Mouse (Mus musculus): ENCODE results near the gene Pla2g4a. TPM values are rescaled to one million over a fixed set of nuclear protein-coding genes. Genes with fewer than 3 reads are reported as not detected.

The Pla2g4a gene
- total and polyA plus RNA-seq, 2 experiments: 0.15 to 2.5 TPM

GRCm38 (mm10) chr1:149922219-149922618 lies 38.9 kb downstream of the Pla2g4a start:
- no peaks in the 10 kb centered on the region for H3K36me3 ChIP-seq (ENCODE audit: control insufficient read depth, insufficient read depth, low read length)
- 24% methylated on average over 1 of the region's 1 CpGs for WGBS
- TF ChIP-seq POLR2A (IDR thresholded peaks at IDR 0.05; ENCODE audit: extremely low read depth, insufficient read depth, low read length) (no peak), CTCF (IDR thresholded peaks at IDR 0.05; ENCODE audit: low read depth, low read length) (no peak)
- no peak overlapping the region for H3K27ac ChIP-seq (replicated peaks; ENCODE audit: insufficient read depth, low read depth, low read length)
- H3K4me1 ChIP-seq (ENCODE audit: control insufficient read depth, insufficient read depth, low read length): no peaks in the 10 kb centered on the region
- no peak for DNase-seq (ENCODE audit: extremely low read depth, low read depth, low spot score)
- H3K79me2 ChIP-seq (ENCODE audit: control insufficient read depth, insufficient read depth, low read length): no peaks in the 10 kb centered on the region
- H3K27me3 ChIP-seq (ENCODE audit: control insufficient read depth, insufficient read depth, low read length): no peaks in the 10 kb centered on the region
- no peak overlapping the region for H3K9ac ChIP-seq (ENCODE audit: low read depth, low read length)
- H3K4me3 ChIP-seq (ENCODE audit: insufficient read depth, low read depth, low read length): no peak overlapping the region

- no peak for DNase-seq (ENCODE audit: extremely low read depth, low read depth, low spot score)
- Histone ChIP-seq H3K27ac (replicated peaks; ENCODE audit: insufficient read depth, low read depth, low read length) (no peak overlapping the region), H3K79me2 (ENCODE audit: control insufficient read depth, insufficient read depth, low read length) (no peaks in the 10 kb centered on the region), H3K9ac (ENCODE audit: low read depth, low read length) (no peak overlapping the region), H3K27me3 (ENCODE audit: control insufficient read depth, insufficient read depth, low read length) (no peaks in the 10 kb centered on the region), H3K4me3 (ENCODE audit: insufficient read depth, low read depth, low read length) (no peak overlapping the region), H3K36me3 (ENCODE audit: control insufficient read depth, insufficient read depth, low read length) (no peaks in the 10 kb centered on the region), H3K4me1 (ENCODE audit: control insufficient read depth, insufficient read depth, low read length) (no peaks in the 10 kb centered on the region)
- TF ChIP-seq POLR2A (IDR thresholded peaks at IDR 0.05; ENCODE audit: extremely low read depth, insufficient read depth, low read length) (no peak), CTCF (IDR thresholded peaks at IDR 0.05; ENCODE audit: low read depth, low read length) (no peak)
- 76% methylated on average over 5 of the region's 5 CpGs for WGBS
These were observed 39.8 kb downstream of the Pla2g4a start for GRCm38 (mm10) chr1:149921325-149921724.

GRCm38 (mm10) chr1:149919301-149919700 lies 41.8 kb downstream of the Pla2g4a start:
- Histone ChIP-seq H3K36me3 (ENCODE audit: control insufficient read depth, insufficient read depth, low read length) (no peaks in the 10 kb centered on the region), H3K27ac (replicated peaks; ENCODE audit: insufficient read depth, low read depth, low read length) (no peak overlapping the region), H3K79me2 (ENCODE audit: control insufficient read depth, insufficient read depth, low read length) (no peaks in the 10 kb centered on the region), H3K4me1 (ENCODE audit: control insufficient read depth, insufficient read depth, low read length) (no peaks in the 10 kb centered on the region), H3K4me3 (ENCODE audit: insufficient read depth, low read depth, low read length) (no peak overlapping the region), H3K9ac (ENCODE audit: low read depth, low read length) (no peak overlapping the region), H3K27me3 (ENCODE audit: control insufficient read depth, insufficient read depth, low read length) (no peaks in the 10 kb centered on the region)
- no peak for DNase-seq (ENCODE audit: extremely low read depth, low read depth, low spot score)
- no peak for TF ChIP-seq POLR2A (IDR thresholded peaks at IDR 0.05; ENCODE audit: extremely low read depth, insufficient read depth, low read length)
- TF ChIP-seq CTCF (IDR thresholded peaks at IDR 0.05; ENCODE audit: low read depth, low read length): no peak
- WGBS: 81% methylated on average over 7 of the region's 7 CpGs

GRCm38 (mm10) chr1:149912984-149913383 lies 48.1 kb downstream of the Pla2g4a start:
- TF ChIP-seq POLR2A (IDR thresholded peaks at IDR 0.05; ENCODE audit: extremely low read depth, insufficient read depth, low read length) (no peak), CTCF (IDR thresholded peaks at IDR 0.05; ENCODE audit: low read depth, low read length) (no peak)
- no peak for DNase-seq (ENCODE audit: extremely low read depth, low read depth, low spot score)
- no peak overlapping the region for H3K4me3 ChIP-seq (ENCODE audit: insufficient read depth, low read depth, low read length)
- H3K4me1 ChIP-seq (ENCODE audit: control insufficient read depth, insufficient read depth, low read length): no peaks in the 10 kb centered on the region
- 34% methylated on average over 4 of the region's 4 CpGs for WGBS
- no peak overlapping the region for H3K27ac ChIP-seq (replicated peaks; ENCODE audit: insufficient read depth, low read depth, low read length)
- no peaks in the 10 kb centered on the region for H3K79me2 ChIP-seq (ENCODE audit: control insufficient read depth, insufficient read depth, low read length)
- no peak overlapping the region for H3K9ac ChIP-seq (ENCODE audit: low read depth, low read length)
- no peaks in the 10 kb centered on the region for H3K36me3 ChIP-seq (ENCODE audit: control insufficient read depth, insufficient read depth, low read length)
- H3K27me3 ChIP-seq (ENCODE audit: control insufficient read depth, insufficient read depth, low read length): no peaks in the 10 kb centered on the region

GRCm38 (mm10) chr1:149911050-149911449 lies 50.0 kb downstream of the Pla2g4a start:
- no peaks in the 10 kb centered on the region for H3K27me3 ChIP-seq (ENCODE audit: control insufficient read depth, insufficient read depth, low read length)
- TF ChIP-seq POLR2A (IDR thresholded peaks at IDR 0.05; ENCODE audit: extremely low read depth, insufficient read depth, low read length) (no peak), CTCF (IDR thresholded peaks at IDR 0.05; ENCODE audit: low read depth, low read length) (no peak)
- H3K27ac ChIP-seq (replicated peaks; ENCODE audit: insufficient read depth, low read depth, low read length): no peak overlapping the region
- H3K9ac ChIP-seq (ENCODE audit: low read depth, low read length): no peak overlapping the region
- H3K36me3 ChIP-seq (ENCODE audit: control insufficient read depth, insufficient read depth, low read length): no peaks in the 10 kb centered on the region
- 61% methylated on average over 4 of the region's 4 CpGs for WGBS
- no peak overlapping the region for H3K4me3 ChIP-seq (ENCODE audit: insufficient read depth, low read depth, low read length)
- no peaks in the 10 kb centered on the region for H3K4me1 ChIP-seq (ENCODE audit: control insufficient read depth, insufficient read depth, low read length)
- H3K79me2 ChIP-seq (ENCODE audit: control insufficient read depth, insufficient read depth, low read length): no peaks in the 10 kb centered on the region
- peak; percentile 24 for DNase-seq (ENCODE audit: extremely low read depth, low read depth, low spot score)

- no peaks in the 10 kb centered on the region for H3K36me3 ChIP-seq (ENCODE audit: control insufficient read depth, insufficient read depth, low read length)
- H3K4me3 ChIP-seq (ENCODE audit: insufficient read depth, low read depth, low read length): no peak overlapping the region
- H3K79me2 ChIP-seq (ENCODE audit: control insufficient read depth, insufficient read depth, low read length): no peaks in the 10 kb centered on the region
- no peak overlapping the region for H3K27ac ChIP-seq (replicated peaks; ENCODE audit: insufficient read depth, low read depth, low read length)
- no peak overlapping the region for H3K9ac ChIP-seq (ENCODE audit: low read depth, low read length)
- H3K4me1 ChIP-seq (ENCODE audit: control insufficient read depth, insufficient read depth, low read length): no peaks in the 10 kb centered on the region
- no peaks in the 10 kb centered on the region for H3K27me3 ChIP-seq (ENCODE audit: control insufficient read depth, insufficient read depth, low read length)
- no peak for TF ChIP-seq POLR2A (IDR thresholded peaks at IDR 0.05; ENCODE audit: extremely low read depth, insufficient read depth, low read length)
- no peak for TF ChIP-seq CTCF (IDR thresholded peaks at IDR 0.05; ENCODE audit: low read depth, low read length)
- 59% methylated on average over 4 of the region's 4 CpGs for WGBS
- no peak for DNase-seq (ENCODE audit: extremely low read depth, low read depth, low spot score)
These were observed 63.0 kb downstream of the Pla2g4a start for GRCm38 (mm10) chr1:149898001-149898625.

Data from liver, adult 2 months (tissue).